Mouse (Mus musculus): ENCODE data around the gene Atp2c2. TPM values are rescaled to one million over a fixed set of nuclear protein-coding genes. Genes with fewer than 3 reads are reported as not detected.

Gene Atp2c2
- polyA plus RNA-seq, 1 experiment from 2014 or later = not detected

DNA sequence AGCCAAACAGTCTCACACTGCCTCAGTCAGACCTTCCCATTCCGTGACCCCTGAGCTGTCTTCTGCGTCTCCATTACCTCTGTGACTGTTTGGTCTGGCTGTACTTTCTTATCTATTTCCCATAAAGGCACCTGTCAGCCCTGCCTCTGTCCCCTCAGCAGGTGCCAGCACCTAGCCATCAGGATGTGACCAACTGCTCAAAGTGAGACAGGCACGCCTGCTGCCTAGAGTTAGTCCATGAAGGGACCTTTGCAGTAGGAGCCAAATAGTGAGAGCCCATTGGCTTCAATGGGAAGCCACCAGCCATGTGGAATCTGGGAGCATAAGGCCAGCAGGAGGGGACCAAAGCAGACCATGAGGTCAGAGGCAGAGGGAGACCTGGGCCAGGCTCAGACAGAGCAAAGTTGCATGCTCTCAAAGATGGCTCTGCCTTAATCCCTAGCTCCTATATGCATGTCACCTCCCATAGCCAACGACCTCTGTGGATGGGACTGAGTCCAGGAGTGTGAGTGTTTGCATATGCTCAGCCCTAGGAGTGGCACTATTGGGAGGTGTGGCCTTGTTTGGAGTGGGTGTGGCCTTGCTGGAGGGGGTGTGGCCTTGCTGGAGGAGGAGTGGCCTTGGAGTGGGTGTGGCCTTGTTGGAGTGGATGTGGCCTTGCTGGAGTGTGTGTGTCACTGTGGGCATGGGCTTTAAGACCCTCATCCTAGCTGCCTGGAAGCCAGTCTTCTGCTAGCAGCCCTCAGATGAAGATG lies 81.5 kb downstream of the Atp2c2 start:
- Histone ChIP-seq H3K9me3 (replicated peaks) (no peaks in the 10 kb centered on the region), H3K27ac (no peak overlapping the region), H3K4me2 (no peak overlapping the region), H3K9ac (no peak overlapping the region), H3K36me3 (ENCODE audit: poor library complexity, severe bottlenecking) (no peaks in the 10 kb centered on the region), H3K4me3 (no peak overlapping the region), H3K27me3 (no peaks in the 10 kb centered on the region; the same call in 1 of the 2 replicates), H3K4me1 (peaks cover 46% of the 10 kb centered on the region)
- WGBS = 73% methylated on average over 4 of the region's 4 CpGs
- ATAC-seq = no peak

DNA sequence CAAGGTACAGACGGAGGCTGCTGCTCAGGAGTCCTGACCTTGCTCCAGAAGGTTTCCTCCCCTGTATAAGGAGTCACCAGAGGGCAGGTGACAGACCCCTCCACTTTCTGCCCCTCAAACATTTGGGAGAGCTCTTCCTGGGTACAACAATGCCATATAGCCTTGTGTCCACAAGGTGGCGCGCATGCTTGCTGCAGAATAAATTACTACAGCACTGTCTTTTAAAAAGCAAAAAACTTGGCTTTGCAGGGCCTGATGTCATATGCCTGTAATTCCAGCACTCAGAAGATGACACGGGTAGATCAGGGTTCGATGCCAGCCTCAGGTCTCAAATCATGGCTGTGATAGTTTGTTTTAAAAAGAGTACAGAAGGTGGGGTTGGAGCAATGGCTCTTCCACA lies 82.9 kb downstream of the Atp2c2 start:
- no peaks in the 10 kb centered on the region for H3K9me3 ChIP-seq (replicated peaks)
- ATAC-seq = no peak
- no peak overlapping the region for H3K4me3 ChIP-seq
- H3K36me3 ChIP-seq (ENCODE audit: poor library complexity, severe bottlenecking) = no peaks in the 10 kb centered on the region
- no peak overlapping the region for H3K9ac ChIP-seq
- 8% methylated on average over 5 of the region's 5 CpGs for WGBS
- H3K4me1 ChIP-seq = peaks cover 41% of the 10 kb centered on the region
- H3K4me2 ChIP-seq = no peak overlapping the region
- no peaks in the 10 kb centered on the region; the same call in 1 of the 2 replicates for H3K27me3 ChIP-seq
- H3K27ac ChIP-seq = no peak overlapping the region

DNA sequence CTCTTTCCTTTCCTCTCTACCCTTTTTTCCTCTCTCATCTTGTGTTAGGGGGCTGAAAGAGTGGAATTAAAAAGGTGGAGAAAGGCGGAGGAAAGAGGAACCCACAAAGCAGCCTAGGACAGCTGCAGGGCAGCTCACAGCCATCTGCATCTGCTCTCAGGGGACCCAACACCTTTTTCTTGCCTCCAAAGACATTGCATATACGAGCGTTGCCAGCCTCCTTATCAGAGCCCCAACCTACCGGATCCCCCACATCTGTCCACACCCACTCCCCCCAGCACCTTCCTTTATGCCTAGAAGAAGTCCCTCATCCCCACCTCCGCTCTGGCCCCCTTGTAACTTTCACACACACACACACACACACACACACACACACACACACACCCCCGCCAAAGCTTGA lies 83.8 kb downstream of the Atp2c2 start:
- H3K4me3 ChIP-seq = no peak overlapping the region
- 73% methylated on average over 6 of the region's 6 CpGs for WGBS
- peaks cover 42% of the 10 kb centered on the region for H3K4me1 ChIP-seq
- no peaks in the 10 kb centered on the region for H3K36me3 ChIP-seq (ENCODE audit: poor library complexity, severe bottlenecking)
- H3K4me2 ChIP-seq = no peak overlapping the region
- H3K9ac ChIP-seq = no peak overlapping the region
- no peak for ATAC-seq
- H3K27ac ChIP-seq = no peak overlapping the region
- H3K9me3 ChIP-seq (replicated peaks) = no peaks in the 10 kb centered on the region
- no peaks in the 10 kb centered on the region; the same call in 1 of the 2 replicates for H3K27me3 ChIP-seq

- no peak for ATAC-seq
- Histone ChIP-seq H3K4me2 (no peak overlapping the region), H3K36me3 (ENCODE audit: poor library complexity, severe bottlenecking) (no peaks in the 10 kb centered on the region), H3K9me3 (replicated peaks) (no peaks in the 10 kb centered on the region), H3K4me3 (no peak overlapping the region), H3K4me1 (peaks cover 42% of the 10 kb centered on the region), H3K27ac (no peak overlapping the region), H3K9ac (0 out of 2 replicates have a peak overlapping the region, but pooled peaks have one; percentile 9), H3K27me3 (no peaks in the 10 kb centered on the region; the same call in 1 of the 2 replicates)
- WGBS = 48% methylated on average over 9 of the region's 9 CpGs
These were observed 84.3 kb downstream of the Atp2c2 start for GRCm38 (mm10) chr8:119784141-119784574.

DNA sequence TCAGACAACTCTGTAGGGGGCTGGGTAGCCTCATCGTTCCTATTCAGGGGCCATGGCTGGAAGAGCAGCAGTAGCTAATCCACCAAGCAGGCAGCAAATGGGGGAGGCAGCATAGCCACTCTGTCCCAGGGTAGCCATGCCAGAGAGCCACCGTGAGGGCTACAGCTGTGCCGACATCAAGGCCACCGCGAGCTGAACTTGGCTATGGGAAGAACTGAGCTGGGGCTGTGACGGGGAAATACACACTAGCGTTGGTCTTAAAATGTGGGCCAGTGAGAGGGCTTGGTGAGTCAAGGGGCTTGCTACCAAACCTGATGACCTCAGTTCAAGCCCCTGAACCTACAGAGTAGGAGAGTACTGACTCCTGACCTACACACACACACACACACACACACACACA lies 84.9 kb downstream of the Atp2c2 start:
- no peaks in the 10 kb centered on the region for H3K36me3 ChIP-seq (ENCODE audit: poor library complexity, severe bottlenecking)
- H3K4me1 ChIP-seq = peaks cover 44% of the 10 kb centered on the region
- WGBS = 49% methylated on average over 7 of the region's 7 CpGs
- no peak for ATAC-seq
- H3K4me2 ChIP-seq = no peak overlapping the region
- no peak overlapping the region for H3K27ac ChIP-seq
- H3K9me3 ChIP-seq (replicated peaks) = no peaks in the 10 kb centered on the region
- 0 out of 2 replicates have a peak overlapping the region, but pooled peaks have one; percentile 9 for H3K9ac ChIP-seq
- H3K4me3 ChIP-seq = no peak overlapping the region
- H3K27me3 ChIP-seq = no peaks in the 10 kb centered on the region; the same call in 1 of the 2 replicates

DNA sequence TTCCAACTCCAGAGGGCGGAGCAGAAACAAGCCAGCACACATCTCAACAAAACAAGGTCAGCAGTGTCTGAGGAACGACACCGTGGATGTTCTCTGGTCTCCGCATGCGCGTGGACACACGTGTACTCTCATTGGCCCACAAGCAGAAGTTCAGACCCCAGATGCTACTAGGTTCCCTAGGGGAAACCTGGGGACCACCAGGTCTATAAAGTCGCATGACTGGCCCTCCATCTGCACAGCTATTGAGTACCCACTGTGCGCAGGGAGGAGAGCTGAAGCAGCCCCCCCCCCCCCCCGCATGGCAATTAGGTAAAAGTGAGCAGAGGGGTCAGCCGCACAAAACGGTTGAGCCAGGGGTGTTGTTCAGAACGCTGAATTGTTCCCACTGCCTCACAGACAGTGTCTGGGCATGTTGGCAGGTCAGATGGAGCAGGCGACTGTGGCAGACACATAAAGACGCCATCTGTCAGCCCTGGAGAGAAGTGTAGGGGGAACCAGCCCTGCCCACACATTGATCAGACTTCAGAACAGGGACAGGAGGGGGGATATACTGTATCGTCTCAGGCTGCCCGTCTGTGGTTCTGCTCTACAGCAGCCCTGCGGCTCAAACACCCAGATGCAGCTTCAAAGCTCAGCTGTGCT lies 86.1 kb downstream of the Atp2c2 start:
- Histone ChIP-seq H3K9me3 (replicated peaks) (no peaks in the 10 kb centered on the region), H3K27me3 (no peaks in the 10 kb centered on the region; the same call in 1 of the 2 replicates), H3K9ac (no peak overlapping the region), H3K4me1 (peaks cover 49% of the 10 kb centered on the region), H3K36me3 (ENCODE audit: poor library complexity, severe bottlenecking) (no peaks in the 10 kb centered on the region), H3K4me2 (peak overlapping the region; percentile 25; the same call in 1 of the 2 replicates), H3K27ac (peak overlapping the region; percentile 87), H3K4me3 (no peak overlapping the region)
- peak; percentile 81 for ATAC-seq
- 35% methylated on average over 17 of the region's 18 CpGs for WGBS

DNA sequence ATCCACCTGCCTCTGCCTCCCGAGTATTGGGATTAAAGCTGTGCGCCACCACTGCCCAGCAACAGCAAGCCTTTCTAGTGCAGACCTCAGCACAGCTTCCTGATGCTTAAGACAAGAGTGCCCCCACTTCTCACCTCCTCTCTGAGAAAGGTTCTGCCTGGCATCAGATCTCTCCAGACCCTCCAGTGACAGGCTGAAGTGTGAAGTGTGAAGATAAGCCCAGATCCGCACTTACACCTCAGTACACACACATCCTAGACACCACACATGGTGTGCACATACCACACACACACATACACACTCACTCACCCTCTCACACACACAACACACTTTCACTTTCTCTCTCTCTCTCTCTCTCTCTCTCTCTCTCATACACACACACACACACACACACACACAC lies 87.1 kb downstream of the Atp2c2 start:
- Histone ChIP-seq H3K27ac (peak overlapping the region; percentile 44; the same call in 1 of the 2 replicates), H3K4me1 (peaks cover 58% of the 10 kb centered on the region)

GRCm38 (mm10) chr8:119787341-119787740 lies 87.5 kb downstream of the Atp2c2 start:
- no peak overlapping the region for H3K27ac ChIP-seq
- H3K4me2 ChIP-seq = no peak overlapping the region
- peaks cover 63% of the 10 kb centered on the region for H3K4me1 ChIP-seq
- H3K27me3 ChIP-seq = no peaks in the 10 kb centered on the region
- H3K36me3 ChIP-seq (ENCODE audit: poor library complexity, severe bottlenecking) = no peaks in the 10 kb centered on the region
- H3K4me3 ChIP-seq = no peak overlapping the region
- no peak overlapping the region for H3K9ac ChIP-seq
- 62% methylated on average over 4 of the region's 4 CpGs for WGBS
- ATAC-seq = no peak
- no peaks in the 10 kb centered on the region for H3K9me3 ChIP-seq (replicated peaks)

More for the DNA sequence above, 87.1 kb downstream of the Atp2c2 start:
- no peak overlapping the region for H3K9ac ChIP-seq
- H3K4me2 ChIP-seq = no peak overlapping the region
- H3K4me3 ChIP-seq = no peak overlapping the region
- WGBS = 76% methylated on average over 3 of the region's 3 CpGs
- no peaks in the 10 kb centered on the region for H3K27me3 ChIP-seq
- no peak for ATAC-seq
- no peaks in the 10 kb centered on the region for H3K9me3 ChIP-seq (replicated peaks)
- no peaks in the 10 kb centered on the region for H3K36me3 ChIP-seq (ENCODE audit: poor library complexity, severe bottlenecking)

DNA sequence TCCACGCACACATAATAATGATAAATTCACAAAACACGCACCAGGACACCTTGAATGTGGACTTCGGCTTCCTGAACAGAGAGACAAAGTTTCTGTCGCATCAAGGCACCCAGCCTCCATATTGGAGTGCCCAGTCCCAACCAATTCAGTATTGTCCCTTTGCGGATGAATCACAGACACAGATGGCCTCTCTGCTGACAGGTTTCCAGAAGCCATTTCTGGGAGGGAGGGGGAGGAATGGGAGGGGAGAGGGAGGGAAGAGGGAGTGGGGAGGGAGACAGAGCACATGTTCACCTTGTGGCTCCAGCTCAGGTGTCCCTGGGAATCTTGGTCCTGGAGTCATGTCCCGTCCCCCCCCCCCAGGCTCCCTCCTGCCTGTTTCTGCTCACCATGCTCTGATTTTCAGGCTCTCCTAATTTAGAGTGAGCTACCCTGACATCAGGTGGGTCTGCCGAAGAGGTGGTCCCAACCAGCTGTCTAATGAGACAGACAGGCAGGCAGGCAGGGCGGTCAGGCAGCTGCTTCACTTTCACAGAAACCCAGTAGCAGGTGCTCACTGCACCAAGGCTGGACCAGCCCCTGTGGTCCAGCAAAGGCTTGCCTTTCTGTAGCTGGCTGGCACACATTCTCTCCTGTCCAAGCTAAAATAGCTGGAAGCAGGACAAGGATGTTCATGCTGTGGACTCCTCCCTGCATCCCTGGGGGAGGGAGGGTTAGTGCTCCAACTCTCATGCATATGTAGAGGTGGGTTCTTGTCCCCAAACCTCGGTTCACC lies 89.0 kb downstream of the Atp2c2 start:
- Histone ChIP-seq H3K9ac (no peak overlapping the region), H3K36me3 (ENCODE audit: poor library complexity, severe bottlenecking) (no peaks in the 10 kb centered on the region), H3K9me3 (replicated peaks) (no peaks in the 10 kb centered on the region), H3K4me1 (peaks cover 61% of the 10 kb centered on the region), H3K4me2 (no peak overlapping the region), H3K27me3 (no peaks in the 10 kb centered on the region), H3K27ac (peak overlapping the region; percentile 57), H3K4me3 (no peak overlapping the region)
- 67% methylated on average over 9 of the region's 9 CpGs for WGBS
- ATAC-seq = no peak

GRCm38 (mm10) chr8:119789581-119789980 lies 89.8 kb downstream of the Atp2c2 start:
- Histone ChIP-seq H3K4me3 (no peak overlapping the region), H3K36me3 (ENCODE audit: poor library complexity, severe bottlenecking) (no peaks in the 10 kb centered on the region), H3K4me2 (no peak overlapping the region), H3K9ac (no peak overlapping the region), H3K4me1 (peaks cover 54% of the 10 kb centered on the region), H3K27me3 (no peaks in the 10 kb centered on the region), H3K27ac (peak overlapping the region; percentile 57; the same call in 1 of the 2 replicates), H3K9me3 (replicated peaks) (no peaks in the 10 kb centered on the region)
- WGBS = 78% methylated on average over 7 of the region's 7 CpGs
- ATAC-seq = no peak

GRCm38 (mm10) chr8:119791804-119792704 lies 92.2 kb downstream of the Atp2c2 start:
- Histone ChIP-seq H3K9me3 (replicated peaks) (no peaks in the 10 kb centered on the region), H3K27me3 (no peaks in the 10 kb centered on the region), H3K4me2 (no peak overlapping the region), H3K4me3 (no peak overlapping the region), H3K9ac (no peak overlapping the region), H3K36me3 (ENCODE audit: poor library complexity, severe bottlenecking) (no peaks in the 10 kb centered on the region), H3K4me1 (peaks cover 46% of the 10 kb centered on the region), H3K27ac (peak overlapping the region; percentile 20)
- WGBS = 9% methylated on average over 15 of the region's 16 CpGs
- ATAC-seq = peak; percentile 54
